Mouse (Mus musculus) cortical plate, adult 2 months (tissue): ENCODE results near the gene Atl2. TPM values are rescaled to one million over a fixed set of nuclear protein-coding genes. Genes with fewer than 3 reads are reported as not detected.

Source experiments
- H3K27ac ChIP-seq: fragments of 200-500 bp; 2 replicates; pipeline ENCODE4 v1.5.1; 2012; ENCODE audit warnings: low read length, control low read depth, inconsistent platforms; ENCODE audit not compliant: insufficient read depth
- H3K4me1 ChIP-seq: fragments of 200-500 bp; 2 replicates; pipeline ENCODE4 v1.6.1; 2011; ENCODE audit warnings: low read length; ENCODE audit not compliant: control insufficient read depth, insufficient read depth
- H3K4me3 ChIP-seq: fragments of 200-500 bp; 2 replicates; pipeline ENCODE4 v1.5.1; 2011; ENCODE audit warnings: mild to moderate bottlenecking, low read length, control low read depth; ENCODE audit not compliant: insufficient read depth
- CTCF ChIP-seq: fragments of 200-500 bp; IDR thresholded peaks from 2 replicates; pipeline ENCODE4 v1.5.1; 2011; ENCODE audit warnings: mild to moderate bottlenecking, control low read depth, low read length; ENCODE audit not compliant: insufficient read depth; ENCODE audit errors: extremely low read depth
- POLR2A ChIP-seq: fragments of 200-500 bp; IDR thresholded peaks from 2 replicates; pipeline ENCODE4 v1.6.1; 2011; ENCODE audit warnings: mild to moderate bottlenecking, low read length, control low read depth; ENCODE audit not compliant: insufficient read depth; ENCODE audit errors: extremely low read depth
- polyA plus RNA-seq: library from polyadenylated mRNA; depleted of rRNA; stranded (reverse); fragments of >200 nt; gene quantifications from 2 replicates; pipeline ENCODE4 v1.2.3, GENCODE M21; 2012

Gene Atl2
- polyA plus RNA-seq, 1 experiment, result 43.1 TPM

DNA sequence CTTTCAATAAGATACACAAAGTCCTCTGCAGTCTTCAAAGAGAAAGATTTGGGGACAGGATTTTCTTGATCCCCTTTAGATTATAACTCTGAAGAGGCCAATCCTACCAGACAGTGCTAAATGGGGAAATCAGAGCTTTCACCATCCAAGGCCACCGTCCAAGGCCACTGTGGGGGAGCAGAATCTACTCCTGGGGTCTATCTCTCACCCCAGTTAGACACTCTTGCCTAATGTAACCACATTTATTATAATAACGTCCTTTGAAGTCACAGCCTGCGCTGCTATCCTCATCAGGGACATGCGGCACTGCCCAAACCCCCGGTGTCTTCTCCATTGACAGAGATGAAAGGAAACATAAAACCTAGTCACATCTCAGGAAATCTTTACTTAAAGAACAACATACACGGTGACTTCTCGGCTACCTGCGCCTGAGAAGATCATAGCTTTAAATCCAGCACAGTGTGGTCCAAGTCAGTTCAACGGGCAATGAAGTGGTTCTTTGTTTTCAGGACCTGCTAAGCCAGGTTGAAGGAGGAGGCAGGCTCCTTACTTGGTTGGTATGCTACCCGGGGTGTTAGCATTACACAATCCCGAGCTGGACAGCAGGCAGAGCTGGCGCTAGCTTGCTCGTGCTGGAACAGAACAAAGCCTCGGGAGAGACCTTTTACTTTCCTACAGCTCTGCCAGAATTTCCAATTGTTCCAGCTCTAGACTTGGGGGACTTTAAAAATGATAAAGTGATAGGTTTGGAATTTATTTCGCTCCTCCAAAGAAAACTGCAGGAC lies 23.8 kb upstream of the Atl2 start:
- Histone ChIP-seq H3K4me3 (no peak overlapping the region), H3K27ac (peak overlapping the region; percentile 5; the same call in 1 of the 2 replicates), H3K4me1 (no peaks in the 10 kb centered on the region; the same call in 1 of the 2 replicates)
- TF ChIP-seq CTCF (no peak), POLR2A (no peak)

DNA sequence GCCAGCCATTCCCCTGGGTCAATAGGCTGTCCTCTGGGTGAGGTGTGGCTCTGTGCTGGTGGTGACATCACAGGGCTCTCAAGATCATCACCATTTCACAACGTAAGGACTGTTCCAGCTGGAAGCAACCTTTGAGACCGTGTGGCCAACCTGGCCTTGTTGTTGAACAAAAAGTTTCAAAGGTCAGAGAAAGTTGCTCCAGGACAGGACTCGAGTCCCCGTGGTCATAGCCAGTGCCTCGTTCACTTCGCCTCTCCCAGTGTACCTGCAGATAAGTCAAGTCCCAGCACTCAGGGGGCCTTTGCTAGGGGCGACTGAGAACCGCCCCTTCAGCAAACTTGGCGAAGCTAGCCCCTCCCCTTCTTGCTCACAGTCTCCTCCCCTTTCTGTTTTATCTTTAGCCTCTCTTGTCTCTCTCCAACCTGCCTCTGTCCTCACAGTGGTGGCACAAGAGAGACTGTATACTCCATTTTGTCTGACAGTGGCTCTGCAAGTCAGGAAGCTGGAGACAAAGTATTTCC lies 22.6 kb upstream of the Atl2 start:
- 0 out of 2 replicates have a peak overlapping the region, but pooled peaks have one; percentile 17 for H3K27ac ChIP-seq
- H3K4me1 ChIP-seq, result no peaks in the 10 kb centered on the region; the same call in 1 of the 2 replicates
- no peak for TF ChIP-seq CTCF
- no peak for TF ChIP-seq POLR2A
- H3K4me3 ChIP-seq, result no peak overlapping the region

DNA sequence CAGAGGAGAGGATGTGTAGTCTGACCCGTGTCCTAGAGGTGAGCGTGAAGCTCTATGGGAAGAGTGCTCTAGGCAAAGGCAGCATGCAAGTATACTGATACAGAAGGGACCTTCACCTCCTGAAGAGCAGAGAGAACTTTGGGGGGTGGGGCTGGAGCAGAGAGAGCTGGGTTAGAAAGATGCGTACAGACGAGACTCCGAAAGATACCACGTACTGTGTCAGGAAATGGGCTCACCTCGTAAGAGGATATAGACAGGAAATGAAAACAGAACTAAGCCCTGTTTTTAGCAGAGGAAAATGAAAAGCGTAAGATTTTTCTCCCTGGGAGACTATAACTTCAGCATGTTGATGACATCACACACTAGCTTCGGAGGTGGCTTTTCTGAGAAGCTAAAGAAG lies 21.1 kb upstream of the Atl2 start:
- H3K27ac ChIP-seq, result no peak overlapping the region
- TF ChIP-seq POLR2A (no peak), CTCF (no peak)
- H3K4me3 ChIP-seq, result no peak overlapping the region
- no peaks in the 10 kb centered on the region; the same call in 1 of the 2 replicates for H3K4me1 ChIP-seq

DNA sequence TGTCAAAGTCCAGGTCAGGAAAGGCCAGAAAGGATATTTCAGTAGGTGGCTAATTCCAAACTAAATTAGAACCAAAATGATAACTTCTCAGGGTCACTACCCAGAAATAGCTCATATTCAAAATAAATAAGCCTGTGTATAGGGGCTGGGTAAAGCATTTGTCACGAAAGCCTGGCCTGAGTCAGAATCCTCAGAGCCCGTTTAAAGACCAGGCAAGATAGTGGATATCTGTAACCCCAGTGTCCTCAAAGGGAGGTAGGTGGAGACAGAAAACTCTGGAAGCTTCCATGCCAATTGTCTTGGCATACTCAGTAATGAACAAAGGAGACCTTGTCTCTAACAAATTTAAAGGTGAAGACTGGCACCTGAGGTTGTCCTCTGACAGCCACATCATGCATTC lies 16.3 kb upstream of the Atl2 start:
- H3K27ac ChIP-seq, result no peak overlapping the region
- no peaks in the 10 kb centered on the region for H3K4me1 ChIP-seq
- H3K4me3 ChIP-seq, result no peak overlapping the region
- TF ChIP-seq CTCF (no peak), POLR2A (no peak)

DNA sequence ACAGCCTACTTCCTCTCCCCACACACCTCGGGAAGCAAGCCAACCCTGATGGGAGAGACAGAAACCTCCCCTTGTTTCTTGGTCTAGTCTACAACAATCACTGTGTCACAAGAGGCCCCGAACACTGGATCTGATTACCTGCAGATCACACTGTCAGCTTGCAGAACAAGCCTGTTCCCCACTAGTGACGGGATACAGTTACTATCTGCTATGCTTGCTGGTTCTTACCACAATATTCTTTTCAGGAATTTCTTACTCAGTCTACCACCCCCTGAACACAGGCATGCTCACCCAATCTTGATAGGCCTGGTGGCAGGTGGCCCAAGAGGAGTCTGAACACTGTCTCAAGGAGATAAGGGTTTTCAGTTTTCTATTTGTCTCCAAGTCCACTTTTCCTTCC lies 15.8 kb upstream of the Atl2 start:
- no peaks in the 10 kb centered on the region for H3K4me1 ChIP-seq
- H3K27ac ChIP-seq, result no peak overlapping the region
- H3K4me3 ChIP-seq, result no peak overlapping the region
- no peak for TF ChIP-seq POLR2A
- TF ChIP-seq CTCF, result no peak

DNA sequence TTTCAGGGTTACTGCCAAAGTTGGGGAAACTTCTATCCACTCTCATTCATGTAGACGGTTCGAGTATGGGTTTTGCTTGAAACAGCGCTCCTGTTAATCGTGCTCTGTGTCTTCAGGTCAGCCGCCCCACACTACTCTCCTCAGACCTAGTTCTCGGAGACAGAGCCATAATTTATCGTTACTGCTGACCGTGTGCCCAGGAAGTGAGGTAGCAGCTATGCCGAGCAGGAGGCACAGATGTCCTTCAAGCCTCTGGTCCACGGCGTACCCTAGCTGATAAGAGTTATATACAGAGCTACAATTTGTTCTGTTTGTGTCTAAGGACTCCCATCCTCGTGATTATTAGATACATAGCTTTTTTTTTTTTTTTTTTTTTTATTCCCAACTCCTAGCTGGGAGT lies 13.6 kb upstream of the Atl2 start:
- no peak for TF ChIP-seq POLR2A
- TF ChIP-seq CTCF, result no peak
- Histone ChIP-seq H3K4me1 (no peaks in the 10 kb centered on the region), H3K4me3 (no peak overlapping the region), H3K27ac (no peak overlapping the region)

DNA sequence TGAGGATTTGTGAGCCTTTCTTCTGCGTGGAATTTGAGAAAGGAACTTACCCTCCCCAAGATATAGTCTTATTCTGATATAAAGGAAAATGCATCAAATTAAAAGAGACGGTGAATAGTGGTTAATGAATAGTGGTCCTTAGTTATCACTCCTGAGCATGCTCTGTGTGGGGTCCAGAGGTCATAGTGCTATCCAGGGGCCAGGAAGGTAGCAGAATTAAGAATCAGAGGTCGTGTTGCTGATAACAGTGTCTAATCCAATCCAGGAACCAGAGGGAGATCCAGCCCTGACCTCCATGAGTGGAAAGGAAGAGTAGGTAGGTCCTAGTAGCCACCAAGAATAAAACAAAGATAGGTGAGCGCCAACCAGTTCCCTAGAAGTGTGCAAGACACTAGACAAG lies 11.8 kb upstream of the Atl2 start:
- Histone ChIP-seq H3K4me1 (no peaks in the 10 kb centered on the region), H3K27ac (no peak overlapping the region), H3K4me3 (no peak overlapping the region)
- TF ChIP-seq POLR2A (no peak), CTCF (no peak)

DNA sequence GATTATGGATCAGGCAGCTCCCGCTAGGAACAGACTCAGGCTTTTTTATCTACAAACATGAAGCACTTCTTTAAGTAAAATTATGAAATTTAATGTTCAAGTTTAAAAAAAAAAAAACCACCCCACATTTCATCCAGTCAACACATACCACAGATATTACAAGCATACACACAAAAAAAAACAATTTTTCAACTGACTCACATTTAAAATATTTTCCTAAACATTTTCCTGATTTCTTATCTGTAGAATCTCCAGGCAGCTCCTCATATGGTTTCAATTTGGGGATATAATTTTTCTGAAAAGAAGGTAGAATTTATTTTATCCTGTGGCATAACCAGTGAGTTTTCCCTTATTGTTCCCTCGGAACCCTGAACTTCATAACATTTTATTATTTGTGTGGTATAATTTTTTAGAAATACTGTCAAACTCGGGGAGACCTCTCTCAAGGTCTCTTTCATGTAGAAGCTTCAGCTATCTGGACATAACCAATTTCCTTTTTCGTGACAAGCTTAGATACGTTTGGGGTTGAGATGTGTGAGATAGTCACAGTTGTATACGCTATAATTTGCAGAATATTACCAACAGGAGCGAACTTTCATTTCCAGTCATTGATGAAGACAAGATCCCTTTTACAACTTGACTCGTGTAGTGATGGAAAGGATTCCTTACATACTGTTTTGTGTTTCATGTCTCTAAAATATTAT lies 11.0 kb upstream of the Atl2 start:
- H3K4me1 ChIP-seq, result no peaks in the 10 kb centered on the region
- H3K27ac ChIP-seq, result no peak overlapping the region
- no peak overlapping the region for H3K4me3 ChIP-seq
- no peak for TF ChIP-seq POLR2A
- TF ChIP-seq CTCF, result no peak

DNA sequence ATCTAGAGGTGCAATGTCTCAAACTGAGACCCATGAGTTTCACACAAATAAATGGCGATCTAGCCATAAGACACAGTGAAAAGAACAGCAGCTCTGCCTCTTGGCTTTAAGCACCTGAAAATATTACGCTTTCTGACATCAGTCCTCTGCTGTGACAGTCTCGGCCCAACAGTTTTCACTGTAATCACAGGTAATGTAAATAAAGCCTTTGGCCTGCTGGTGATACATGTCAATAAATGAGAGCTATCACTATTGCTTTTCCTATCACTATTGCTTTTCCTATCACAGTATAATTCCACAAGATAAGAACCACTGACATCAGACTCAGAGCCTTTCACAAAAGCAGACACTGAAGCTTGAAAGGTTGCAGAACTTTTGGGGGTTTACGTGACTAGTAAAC lies 8.7 kb upstream of the Atl2 start:
- H3K4me3 ChIP-seq, result no peak overlapping the region
- TF ChIP-seq CTCF (no peak), POLR2A (no peak)
- no peaks in the 10 kb centered on the region for H3K4me1 ChIP-seq
- H3K27ac ChIP-seq, result no peak overlapping the region

DNA sequence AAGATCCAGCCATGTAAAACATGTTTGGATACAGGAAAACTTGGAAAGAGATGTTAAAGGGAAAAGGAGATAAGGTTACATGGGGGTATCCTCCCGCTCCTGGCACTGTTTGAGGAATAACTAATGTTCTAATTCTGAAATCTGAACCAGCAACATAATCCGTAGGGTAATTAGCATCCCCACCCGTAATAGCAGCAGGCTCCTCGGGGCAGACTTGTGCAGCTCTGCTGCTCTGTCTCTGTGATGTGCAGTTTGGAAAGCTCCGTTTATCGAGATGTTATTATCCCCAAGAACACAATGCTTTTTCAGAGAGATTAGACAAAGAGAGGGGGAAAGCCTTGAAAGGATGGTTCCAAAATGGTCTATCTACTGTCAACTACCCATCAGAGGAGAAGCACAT lies 5.3 kb upstream of the Atl2 start:
- no peak overlapping the region for H3K4me3 ChIP-seq
- H3K4me1 ChIP-seq, result no peaks in the 10 kb centered on the region
- TF ChIP-seq CTCF (no peak), POLR2A (no peak)
- H3K27ac ChIP-seq, result no peak overlapping the region
